Mouse (Mus musculus): Measurements from ENCODE around the gene Nat8f2.
"Not testable (repeated sequence)": the region's sequence is repeated elsewhere in the genome, so short reads cannot be mapped to it uniquely, and the experiment has no call there.

Nat8f2 gene

DNA sequence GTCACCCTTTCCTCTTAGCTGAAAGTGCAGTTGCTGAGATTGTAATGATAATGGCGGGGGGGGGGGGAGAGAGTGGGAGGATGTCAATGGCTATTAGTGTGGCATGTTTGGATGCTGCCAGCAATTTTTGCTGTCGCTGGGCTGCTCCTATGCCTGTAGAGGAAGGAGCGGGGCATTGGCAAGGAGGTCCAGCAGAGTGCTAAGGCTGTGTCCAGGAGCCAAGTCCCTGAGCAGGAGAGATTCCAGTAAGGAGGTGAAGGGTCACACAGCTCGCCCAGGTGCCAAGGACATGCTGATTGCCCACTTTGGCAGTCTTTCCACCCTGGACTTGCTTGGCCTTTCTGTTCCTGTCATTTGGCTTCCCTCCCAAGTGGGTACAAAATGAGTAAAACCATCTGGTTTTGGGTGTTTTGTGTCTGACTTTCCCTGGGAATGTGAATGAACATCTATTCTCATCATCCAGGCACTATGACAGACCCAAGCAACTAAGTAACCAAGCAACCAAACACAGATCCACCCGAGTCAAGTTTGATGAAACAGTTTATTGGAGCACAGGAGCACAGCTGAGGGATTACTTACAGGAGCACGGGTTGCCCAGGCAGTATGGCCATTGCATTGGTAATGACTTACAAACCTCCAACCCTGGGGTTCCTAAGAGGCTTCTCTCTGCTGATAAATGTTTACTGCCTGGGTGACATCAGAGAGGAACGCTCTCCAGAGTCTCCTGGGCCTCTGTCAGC is 3.9 kb downstream of the Nat8f2 start:
- DNase-seq (ENCODE audit: low read depth, low spot score) = not testable (repeated sequence)

GRCm38 (mm10) chr6:85863840-85864239 is 5.1 kb downstream of the Nat8f2 start:
- DNase-seq (ENCODE audit: low read depth, low spot score) = no peak

GRCm38 (mm10) chr6:85863136-85863535 is 5.8 kb downstream of the Nat8f2 start:
- DNase-seq (ENCODE audit: low read depth, low spot score) = no peak

- DNase-seq (ENCODE audit: low read depth, low spot score) = no peak
These were observed 6.4 kb downstream of the Nat8f2 start for GRCm38 (mm10) chr6:85862565-85862964.

DNA sequence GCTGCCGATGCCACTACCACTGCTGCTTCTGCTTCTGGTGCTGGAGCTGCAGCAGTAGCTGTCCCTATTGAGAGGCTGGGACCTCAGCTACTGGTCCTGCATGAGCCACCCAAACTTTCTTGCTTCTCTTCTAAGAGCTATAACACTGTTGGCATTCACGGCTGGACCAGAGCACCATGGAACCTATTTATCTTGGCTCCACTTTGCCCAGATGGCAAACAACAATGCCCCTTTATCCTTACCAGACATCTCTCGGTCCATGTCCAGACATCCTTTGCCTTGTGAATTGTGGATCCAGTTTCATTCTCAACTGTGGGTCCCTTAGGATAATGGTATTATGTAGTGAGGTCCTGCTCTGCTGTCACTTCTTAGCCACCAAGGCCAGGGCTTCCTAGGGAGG is 7.7 kb downstream of the Nat8f2 start:
- no peak for DNase-seq (ENCODE audit: low read depth, low spot score)

DNA sequence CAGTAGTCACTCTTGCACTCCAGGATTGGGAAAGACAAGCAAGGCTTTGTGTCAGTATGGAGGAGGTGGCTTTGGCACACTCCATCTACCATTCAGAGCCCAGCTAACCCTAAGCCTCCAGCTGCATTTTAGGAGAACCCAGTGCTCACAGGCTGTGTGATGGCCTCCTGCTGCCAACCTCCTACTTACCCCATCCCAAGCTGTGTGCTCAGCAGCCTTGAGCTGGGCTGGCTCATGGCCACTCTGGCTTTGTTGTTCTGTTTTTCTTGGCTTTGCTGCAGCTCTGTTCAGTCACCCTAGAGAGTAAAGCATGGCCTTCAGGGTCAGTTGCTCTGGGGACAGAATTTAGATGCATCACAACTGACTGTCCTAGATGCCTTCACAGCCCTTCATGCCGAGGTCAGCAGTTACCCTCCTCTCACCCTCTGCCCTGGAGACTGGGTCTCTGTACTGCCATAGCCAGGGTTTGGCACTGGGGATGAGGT is 12.7 kb downstream of the Nat8f2 start:
- DNase-seq (ENCODE audit: low read depth, low spot score) = no peak

- no peak for DNase-seq (ENCODE audit: low read depth, low spot score)
These were observed 15.5 kb downstream of the Nat8f2 start for GRCm38 (mm10) chr6:85853481-85853880.

GRCm38 (mm10) chr6:85851062-85851773 is 17.7 kb downstream of the Nat8f2 start:
- DNase-seq (ENCODE audit: low read depth, low spot score) = no peak

DNA sequence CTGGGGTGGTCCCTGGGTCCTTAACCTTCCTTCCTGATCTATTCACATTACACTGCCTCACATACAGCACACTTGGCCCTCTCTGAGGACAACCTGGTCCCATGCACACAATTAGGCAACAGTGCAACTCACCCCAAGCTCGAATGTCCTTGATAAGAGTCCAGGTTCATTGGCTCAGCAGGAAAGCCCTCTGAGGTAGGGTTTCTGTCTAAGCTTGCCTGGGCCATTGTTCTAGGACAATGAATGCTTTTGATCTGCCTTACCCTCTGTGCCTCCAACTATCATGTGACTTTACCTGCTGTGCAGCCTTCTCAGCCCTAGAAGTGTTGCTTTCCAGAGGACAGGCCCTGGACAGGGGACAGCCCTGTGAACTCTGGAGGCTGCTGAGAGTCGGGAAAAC is 19.7 kb downstream of the Nat8f2 start:
- DNase-seq (ENCODE audit: low read depth, low spot score) = no peak

DNA sequence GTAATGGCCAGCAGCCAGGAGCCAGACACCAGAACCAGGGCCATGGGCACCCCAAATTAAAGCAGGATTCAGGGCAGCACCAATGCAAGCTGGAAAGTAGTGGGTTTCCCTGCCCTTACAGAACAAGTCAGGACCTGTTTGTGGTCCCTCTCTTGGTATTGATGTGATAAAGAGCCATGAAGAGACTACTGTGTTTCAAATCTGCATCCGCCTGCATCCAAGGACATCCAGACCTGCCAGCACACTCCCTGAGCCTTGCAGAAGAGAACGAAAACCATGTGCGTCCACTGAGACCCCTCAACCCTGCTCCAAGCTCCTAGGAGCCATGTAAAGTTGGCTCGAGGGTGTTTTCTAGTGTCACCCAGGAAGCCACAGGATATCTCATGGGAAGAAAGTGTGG is 20.8 kb downstream of the Nat8f2 start:
- DNase-seq (ENCODE audit: low read depth, low spot score) = no peak

DNA sequence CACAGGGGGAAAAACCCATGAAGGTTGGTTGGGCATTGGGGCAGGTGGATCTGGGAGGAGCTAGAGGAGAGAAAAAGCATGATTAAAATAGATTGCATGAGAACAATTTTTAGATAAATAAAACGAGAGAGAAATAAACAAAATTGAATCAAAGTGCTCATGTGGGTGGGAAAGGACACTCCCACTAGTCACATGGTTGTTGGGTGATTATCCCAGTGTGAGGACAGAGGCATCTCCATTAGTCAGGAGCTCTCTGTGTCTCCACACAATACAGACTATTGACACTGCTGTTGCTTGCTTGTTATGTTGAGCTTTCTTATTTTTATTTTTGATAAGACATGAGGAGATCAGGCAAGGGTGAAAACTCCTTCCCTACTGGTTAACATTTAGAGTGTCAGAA is 22.0 kb downstream of the Nat8f2 start:
- no peak for DNase-seq (ENCODE audit: low read depth, low spot score)

GRCm38 (mm10) chr6:85843677-85844458 is 25.1 kb downstream of the Nat8f2 start:
- DNase-seq (ENCODE audit: low read depth, low spot score) = not testable (repeated sequence)

GRCm38 (mm10) chr6:85839982-85840381 is 29.0 kb downstream of the Nat8f2 start:
- no peak for DNase-seq (ENCODE audit: low read depth, low spot score)

GRCm38 (mm10) chr6:85838674-85839073 is 30.3 kb downstream of the Nat8f2 start:
- no peak for DNase-seq (ENCODE audit: low read depth, low spot score)

GRCm38 (mm10) chr6:85837307-85837706 is 31.7 kb downstream of the Nat8f2 start:
- DNase-seq (ENCODE audit: low read depth, low spot score) = peak; percentile 23

- DNase-seq (ENCODE audit: low read depth, low spot score) = not testable (repeated sequence)
These were observed 32.1 kb downstream of the Nat8f2 start for GRCm38 (mm10) chr6:85836827-85837226.

GRCm38 (mm10) chr6:85836098-85836497 is 32.9 kb downstream of the Nat8f2 start:
- not testable (repeated sequence) for DNase-seq (ENCODE audit: low read depth, low spot score)

DNA sequence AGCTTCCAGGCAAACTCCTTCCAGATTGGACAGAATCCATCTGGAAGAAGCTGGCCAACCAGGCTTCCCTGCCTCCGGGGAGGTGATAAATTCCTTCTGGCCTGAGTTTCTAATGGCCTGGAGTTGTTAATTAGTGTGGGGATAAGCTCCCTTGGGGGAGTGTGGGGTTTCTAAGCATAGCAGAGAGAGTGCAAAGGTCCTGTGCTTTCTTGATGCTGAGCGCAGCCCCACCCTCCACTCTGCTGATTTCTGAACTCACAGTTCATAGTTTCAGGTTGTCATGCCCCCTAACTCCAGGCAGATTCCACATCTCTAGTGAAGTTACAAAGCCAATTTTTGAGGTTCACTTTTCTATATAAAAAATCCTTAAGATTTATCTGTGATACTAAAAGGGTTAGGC is 33.9 kb downstream of the Nat8f2 start:
- not testable (repeated sequence) for DNase-seq (ENCODE audit: low read depth, low spot score)

DNA sequence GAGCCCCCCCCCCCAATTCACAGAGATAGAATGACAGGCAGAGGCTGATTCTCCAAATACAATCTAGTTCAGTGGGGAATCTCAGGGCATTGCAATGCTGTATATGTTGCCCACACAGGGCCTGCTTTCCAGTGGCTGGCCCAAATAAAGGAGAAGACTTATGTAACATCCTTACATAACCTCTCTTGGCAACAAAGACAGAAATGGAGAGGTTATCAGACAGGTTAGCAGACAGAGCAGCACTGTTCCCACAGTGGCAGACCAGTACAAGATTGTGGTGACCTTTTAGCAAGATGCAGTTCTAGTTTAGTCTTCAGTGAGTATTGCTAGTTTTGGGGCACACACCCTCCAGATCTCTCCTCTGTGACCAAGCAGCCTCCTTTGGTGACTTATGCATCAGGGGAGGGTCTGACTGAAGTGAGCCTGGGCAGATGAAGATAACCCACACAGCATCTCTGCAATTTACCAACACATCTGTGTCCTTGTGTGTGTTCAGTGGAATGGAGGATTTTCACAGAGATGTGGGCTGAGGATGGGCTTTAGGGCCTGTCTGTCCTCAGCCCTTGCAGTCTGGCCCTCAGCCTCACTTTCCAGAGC is 34.4 kb downstream of the Nat8f2 start:
- not testable (repeated sequence) for DNase-seq (ENCODE audit: low read depth, low spot score)

GRCm38 (mm10) chr6:85831796-85832321 is 37.1 kb downstream of the Nat8f2 start, which contains the start of gene Nat8:
Gene Nat8 (minus strand): TSS chr6:85832082.
- DNase-seq (ENCODE audit: low read depth, low spot score) = no peak

- DNase-seq (ENCODE audit: low read depth, low spot score) = no peak
These were observed 39.5 kb downstream of the Nat8f2 start for GRCm38 (mm10) chr6:85829462-85829861.
